Mouse (Mus musculus): ENCODE data around the gene Grid1. TPM values are rescaled to one million over a fixed set of nuclear protein-coding genes. Genes with fewer than 3 reads are reported as not detected.

Grid1 gene
- polyA plus RNA-seq, 1 experiment from 2014 or later, result 0.92 TPM

- 58% methylated on average over 3 of the region's 3 CpGs for WGBS
- no peak overlapping the region for H3K4me2 ChIP-seq (ENCODE audit: low read depth, low read length)
- H3K9ac ChIP-seq (ENCODE audit: low read length), result no peak overlapping the region
- ATAC-seq (ENCODE audit: insufficient read depth, low FRiP score), result no peak
- H3K36me3 ChIP-seq (ENCODE audit: control insufficient read depth, insufficient read depth, low read length), result no peaks in the 10 kb centered on the region
- H3K27me3 ChIP-seq (ENCODE audit: control insufficient read depth, insufficient read depth, low read length), result no peaks in the 10 kb centered on the region
- H3K4me3 ChIP-seq (replicated peaks; ENCODE audit: low read length), result no peak overlapping the region
- H3K9me3 ChIP-seq (replicated peaks; ENCODE audit: control insufficient read depth, low read length), result no peaks in the 10 kb centered on the region
- no peak overlapping the region for H3K27ac ChIP-seq (ENCODE audit: low read length)
- no peaks in the 10 kb centered on the region for H3K4me1 ChIP-seq (ENCODE audit: control insufficient read depth, insufficient read depth, low read length)
Measured at GRCm38 (mm10) chr14:34952311-34952710, 132.4 kb downstream of the Grid1 start.

GRCm38 (mm10) chr14:34953566-34953965 is 133.7 kb downstream of the Grid1 start:
- Histone ChIP-seq H3K36me3 (ENCODE audit: control insufficient read depth, insufficient read depth, low read length) (no peaks in the 10 kb centered on the region), H3K27ac (ENCODE audit: low read length) (no peak overlapping the region), H3K27me3 (ENCODE audit: control insufficient read depth, insufficient read depth, low read length) (no peaks in the 10 kb centered on the region), H3K4me1 (ENCODE audit: control insufficient read depth, insufficient read depth, low read length) (no peaks in the 10 kb centered on the region), H3K4me3 (replicated peaks; ENCODE audit: low read length) (no peak overlapping the region), H3K9ac (ENCODE audit: low read length) (no peak overlapping the region), H3K9me3 (replicated peaks; ENCODE audit: control insufficient read depth, low read length) (no peaks in the 10 kb centered on the region), H3K4me2 (ENCODE audit: low read depth, low read length) (no peak overlapping the region)
- 84% methylated on average over 9 of the region's 9 CpGs for WGBS
- ATAC-seq (ENCODE audit: insufficient read depth, low FRiP score), result no peak

GRCm38 (mm10) chr14:34955689-34956088 is 135.8 kb downstream of the Grid1 start:
- ATAC-seq (ENCODE audit: insufficient read depth, low FRiP score), result no peak
- Histone ChIP-seq H3K4me2 (ENCODE audit: low read depth, low read length) (no peak overlapping the region), H3K9ac (ENCODE audit: low read length) (no peak overlapping the region), H3K27ac (ENCODE audit: low read length) (no peak overlapping the region), H3K4me1 (ENCODE audit: control insufficient read depth, insufficient read depth, low read length) (no peaks in the 10 kb centered on the region), H3K9me3 (replicated peaks; ENCODE audit: control insufficient read depth, low read length) (no peaks in the 10 kb centered on the region), H3K36me3 (ENCODE audit: control insufficient read depth, insufficient read depth, low read length) (no peaks in the 10 kb centered on the region), H3K4me3 (replicated peaks; ENCODE audit: low read length) (no peak overlapping the region), H3K27me3 (ENCODE audit: control insufficient read depth, insufficient read depth, low read length) (no peaks in the 10 kb centered on the region)
- WGBS, result 88% methylated on average over 1 of the region's 1 CpGs

- Histone ChIP-seq H3K9ac (ENCODE audit: low read length) (no peak overlapping the region), H3K4me2 (ENCODE audit: low read depth, low read length) (no peak overlapping the region), H3K36me3 (ENCODE audit: control insufficient read depth, insufficient read depth, low read length) (no peaks in the 10 kb centered on the region), H3K4me3 (replicated peaks; ENCODE audit: low read length) (no peak overlapping the region), H3K27me3 (ENCODE audit: control insufficient read depth, insufficient read depth, low read length) (no peaks in the 10 kb centered on the region), H3K4me1 (ENCODE audit: control insufficient read depth, insufficient read depth, low read length) (no peaks in the 10 kb centered on the region), H3K9me3 (replicated peaks; ENCODE audit: control insufficient read depth, low read length) (no peaks in the 10 kb centered on the region), H3K27ac (ENCODE audit: low read length) (no peak overlapping the region)
- 55% methylated on average over 6 of the region's 6 CpGs for WGBS
- no peak for ATAC-seq (ENCODE audit: insufficient read depth, low FRiP score)
Measured at GRCm38 (mm10) chr14:34960227-34960626, 140.3 kb downstream of the Grid1 start.

GRCm38 (mm10) chr14:34963616-34964168 is 143.8 kb downstream of the Grid1 start:
- Histone ChIP-seq H3K9ac (ENCODE audit: low read length) (no peak overlapping the region), H3K36me3 (ENCODE audit: control insufficient read depth, insufficient read depth, low read length) (no peaks in the 10 kb centered on the region), H3K4me1 (ENCODE audit: control insufficient read depth, insufficient read depth, low read length) (no peaks in the 10 kb centered on the region), H3K27me3 (ENCODE audit: control insufficient read depth, insufficient read depth, low read length) (no peaks in the 10 kb centered on the region), H3K27ac (ENCODE audit: low read length) (no peak overlapping the region), H3K4me2 (ENCODE audit: low read depth, low read length) (no peak overlapping the region), H3K4me3 (replicated peaks; ENCODE audit: low read length) (no peak overlapping the region), H3K9me3 (replicated peaks; ENCODE audit: control insufficient read depth, low read length) (no peaks in the 10 kb centered on the region)
- 74% methylated on average over 4 of the region's 4 CpGs for WGBS
- ATAC-seq (ENCODE audit: insufficient read depth, low FRiP score), result no peak

GRCm38 (mm10) chr14:34969102-34969819 is 149.4 kb downstream of the Grid1 start:
- no peak overlapping the region for H3K9ac ChIP-seq (ENCODE audit: low read length)
- H3K4me3 ChIP-seq (replicated peaks; ENCODE audit: low read length), result no peak overlapping the region
- no peak overlapping the region for H3K27ac ChIP-seq (ENCODE audit: low read length)
- H3K4me1 ChIP-seq (ENCODE audit: control insufficient read depth, insufficient read depth, low read length), result no peaks in the 10 kb centered on the region
- WGBS, result 49% methylated on average over 6 of the region's 6 CpGs
- no peaks in the 10 kb centered on the region for H3K36me3 ChIP-seq (ENCODE audit: control insufficient read depth, insufficient read depth, low read length)
- no peak overlapping the region for H3K4me2 ChIP-seq (ENCODE audit: low read depth, low read length)
- H3K27me3 ChIP-seq (ENCODE audit: control insufficient read depth, insufficient read depth, low read length), result no peaks in the 10 kb centered on the region
- H3K9me3 ChIP-seq (replicated peaks; ENCODE audit: control insufficient read depth, low read length), result no peaks in the 10 kb centered on the region
- ATAC-seq (ENCODE audit: insufficient read depth, low FRiP score), result no peak

- no peaks in the 10 kb centered on the region for H3K36me3 ChIP-seq (ENCODE audit: control insufficient read depth, insufficient read depth, low read length)
- no peaks in the 10 kb centered on the region for H3K27me3 ChIP-seq (ENCODE audit: control insufficient read depth, insufficient read depth, low read length)
- H3K4me1 ChIP-seq (ENCODE audit: control insufficient read depth, insufficient read depth, low read length), result no peaks in the 10 kb centered on the region
- ATAC-seq (ENCODE audit: insufficient read depth, low FRiP score), result no peak
- H3K9me3 ChIP-seq (replicated peaks; ENCODE audit: control insufficient read depth, low read length), result no peaks in the 10 kb centered on the region
- H3K4me3 ChIP-seq (replicated peaks; ENCODE audit: low read length), result no peak overlapping the region
- H3K9ac ChIP-seq (ENCODE audit: low read length), result no peak overlapping the region
- no peak overlapping the region for H3K4me2 ChIP-seq (ENCODE audit: low read depth, low read length)
- no peak overlapping the region for H3K27ac ChIP-seq (ENCODE audit: low read length)
- 79% methylated on average over 3 of the region's 3 CpGs for WGBS
Measured at GRCm38 (mm10) chr14:34972930-34973329, 153.0 kb downstream of the Grid1 start.

- Histone ChIP-seq H3K4me2 (ENCODE audit: low read depth, low read length) (no peak overlapping the region), H3K4me1 (ENCODE audit: control insufficient read depth, insufficient read depth, low read length) (no peaks in the 10 kb centered on the region), H3K27me3 (ENCODE audit: control insufficient read depth, insufficient read depth, low read length) (no peaks in the 10 kb centered on the region), H3K4me3 (replicated peaks; ENCODE audit: low read length) (no peak overlapping the region), H3K9me3 (replicated peaks; ENCODE audit: control insufficient read depth, low read length) (no peaks in the 10 kb centered on the region), H3K9ac (ENCODE audit: low read length) (no peak overlapping the region), H3K27ac (ENCODE audit: low read length) (no peak overlapping the region), H3K36me3 (ENCODE audit: control insufficient read depth, insufficient read depth, low read length) (no peaks in the 10 kb centered on the region)
- ATAC-seq (ENCODE audit: insufficient read depth, low FRiP score), result no peak
- 38% methylated on average over 2 of the region's 2 CpGs for WGBS
Measured at GRCm38 (mm10) chr14:34980756-34981155, 160.8 kb downstream of the Grid1 start.

- 69% methylated on average over 5 of the region's 5 CpGs for WGBS
- no peak overlapping the region for H3K4me2 ChIP-seq (ENCODE audit: low read depth, low read length)
- no peak for ATAC-seq (ENCODE audit: insufficient read depth, low FRiP score)
- H3K4me1 ChIP-seq (ENCODE audit: control insufficient read depth, insufficient read depth, low read length), result no peaks in the 10 kb centered on the region
- H3K4me3 ChIP-seq (replicated peaks; ENCODE audit: low read length), result no peak overlapping the region
- no peak overlapping the region for H3K9ac ChIP-seq (ENCODE audit: low read length)
- no peak overlapping the region for H3K27ac ChIP-seq (ENCODE audit: low read length)
- H3K27me3 ChIP-seq (ENCODE audit: control insufficient read depth, insufficient read depth, low read length), result no peaks in the 10 kb centered on the region
- no peaks in the 10 kb centered on the region for H3K36me3 ChIP-seq (ENCODE audit: control insufficient read depth, insufficient read depth, low read length)
- no peaks in the 10 kb centered on the region for H3K9me3 ChIP-seq (replicated peaks; ENCODE audit: control insufficient read depth, low read length)
Measured at GRCm38 (mm10) chr14:34989131-34989530, 169.2 kb downstream of the Grid1 start.

Measured in stomach, embryonic 16.5 days (tissue).